Mouse (Mus musculus) T-helper 17 cell (primary cell): ENCODE data around the gene Gm49387.

ENCODE experiments used
- in situ Hi-C, 2 experiments: fragments of 300-600 bp; cut with MboI, MseI; formaldehyde crosslinking; loops; 1 replicate in 1 of 2; 2 replicates in 1 of 2; pipeline ENCODE4 v1.15.1; 2025; ENCODE audit warnings: high pct_unique_total_duplicates in 2 of 2

Gm49387 gene

DNA sequence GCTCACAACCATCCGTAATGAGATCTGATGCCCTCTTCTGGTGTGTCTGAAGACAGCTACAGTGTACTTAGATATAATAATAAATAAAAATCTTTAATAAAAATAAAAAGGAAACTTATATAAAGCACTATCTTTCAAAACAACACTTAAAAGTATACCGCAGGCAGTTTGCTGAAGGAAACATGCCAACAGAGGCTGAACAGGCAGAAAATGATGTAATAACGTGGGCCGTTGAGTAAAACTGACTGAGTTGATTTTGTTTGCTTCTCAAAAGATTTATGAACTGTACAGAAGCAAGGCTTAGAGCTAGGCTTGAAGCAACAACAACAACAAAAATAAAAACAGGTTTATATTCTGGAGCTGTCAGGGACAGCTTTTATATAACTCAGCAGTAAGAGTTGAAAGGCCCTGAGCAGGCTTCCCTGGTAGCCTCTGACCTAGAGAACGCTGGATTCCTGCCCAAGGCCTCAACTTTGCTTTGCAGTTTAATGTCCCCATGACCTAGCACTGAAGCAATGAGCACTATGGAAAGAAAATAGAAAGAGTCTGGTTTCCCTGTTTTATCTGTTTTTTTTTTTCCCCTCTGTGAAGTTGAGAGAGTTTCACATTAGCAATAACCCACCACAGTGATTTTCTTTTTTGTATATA is 3.6 kb upstream of the Gm49387 start:
- in situ Hi-C loops: loop anchor here in 1 of 2 experiments (25.0 kb wide), 1 partner anchor 843 kb away; no protein-coding TSS in a partner anchor

DNA sequence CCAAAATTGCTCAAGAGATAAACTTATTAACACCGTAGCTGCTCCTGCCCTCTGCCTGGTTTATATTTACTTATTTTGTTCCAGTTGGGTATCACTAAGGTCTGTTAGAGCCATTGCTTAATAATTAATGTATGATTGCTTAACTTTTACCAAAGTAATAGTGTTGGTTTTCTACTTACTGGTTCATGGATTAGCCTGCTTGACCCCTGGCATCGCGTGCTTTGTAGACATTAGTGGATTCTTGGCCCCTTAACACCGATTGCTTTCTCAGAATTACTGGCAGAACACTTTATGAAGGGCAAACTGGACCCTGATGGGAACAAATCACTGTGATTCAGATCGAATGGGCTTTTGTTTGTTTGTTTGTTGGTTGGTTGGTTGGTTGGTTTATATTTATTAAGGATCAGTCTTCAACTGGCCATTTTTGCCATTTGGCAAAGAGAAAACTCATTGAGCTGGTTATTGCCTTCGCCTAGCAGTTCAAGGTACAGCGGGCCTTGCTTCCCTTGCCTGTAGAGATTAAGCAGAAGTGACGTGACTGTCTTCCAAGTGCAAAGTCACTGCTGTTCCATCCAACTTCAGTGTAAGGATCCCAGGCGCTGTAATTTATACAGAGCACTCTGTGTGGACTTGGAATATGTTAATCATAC is 953 bp upstream of the Gm49387 start:
- in situ Hi-C loops: loop anchor here in 1 of 2 experiments (25.0 kb wide), 1 partner anchor 846 kb away; no protein-coding TSS in a partner anchor

DNA sequence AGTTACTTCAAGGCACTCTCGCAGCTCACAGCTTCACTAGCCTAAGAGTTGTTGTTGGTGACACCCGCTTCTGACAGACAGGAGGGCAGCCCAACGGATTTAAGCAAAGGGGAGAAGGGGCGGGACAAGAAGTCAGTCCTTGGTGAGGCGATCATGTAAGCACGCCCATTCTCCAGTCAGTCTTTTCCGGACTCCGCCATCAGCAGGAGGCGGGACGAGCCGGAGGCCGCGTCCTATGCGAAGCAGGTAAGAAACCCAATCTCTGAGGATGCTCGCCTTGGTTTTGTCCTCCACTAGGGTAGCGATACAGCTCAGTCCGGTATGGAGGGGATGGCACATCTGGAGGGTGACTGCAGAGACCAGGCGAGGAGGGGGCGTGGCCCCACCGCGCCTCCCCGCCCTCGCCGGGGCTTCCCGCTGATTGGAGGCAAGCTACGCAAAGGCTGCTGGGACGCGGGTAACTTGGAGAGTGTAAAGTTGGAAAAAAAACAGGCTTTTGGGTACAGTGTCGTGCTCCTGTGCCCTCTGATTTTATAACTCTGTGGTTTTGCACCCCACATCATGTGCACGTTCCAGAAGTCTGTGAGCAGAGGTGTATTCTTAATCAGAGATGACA is 320 bp upstream of the Gm49387 start, which contains the start of the genes Btd and Hacl1:
Gene Btd (plus strand): TSS at position 139 of the 616 bp plus-strand sequence.
Gene Hacl1 (minus strand): TSS at position 397 of the 616 bp plus-strand sequence.
- in situ Hi-C loops: loop anchor here in 1 of 2 experiments (25.0 kb wide), 1 partner anchor 846 kb away; no protein-coding TSS in a partner anchor

DNA sequence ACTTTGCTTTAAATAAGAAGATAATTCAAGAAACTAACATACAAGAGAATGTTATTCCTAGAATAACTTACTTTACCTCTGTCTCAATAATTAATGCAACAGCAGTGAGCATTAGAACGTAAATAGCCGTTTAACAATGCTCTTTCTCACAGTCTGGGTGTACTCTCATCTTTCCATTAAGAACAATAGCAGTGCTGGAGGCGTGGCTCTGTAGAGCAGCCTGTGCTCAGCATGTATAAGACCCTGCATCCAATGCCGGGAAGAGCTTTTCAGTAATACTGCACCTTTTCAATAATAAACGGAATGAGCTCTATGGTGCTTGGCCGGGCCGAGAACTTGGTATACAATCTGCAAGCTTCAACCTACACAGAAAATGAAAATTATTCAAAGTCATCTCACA is 10.0 kb downstream of the Gm49387 start:
- in situ Hi-C loops: loop anchor here in 1 of 2 experiments (25.0 kb wide), 1 partner anchor 857 kb away; no protein-coding TSS in a partner anchor

DNA sequence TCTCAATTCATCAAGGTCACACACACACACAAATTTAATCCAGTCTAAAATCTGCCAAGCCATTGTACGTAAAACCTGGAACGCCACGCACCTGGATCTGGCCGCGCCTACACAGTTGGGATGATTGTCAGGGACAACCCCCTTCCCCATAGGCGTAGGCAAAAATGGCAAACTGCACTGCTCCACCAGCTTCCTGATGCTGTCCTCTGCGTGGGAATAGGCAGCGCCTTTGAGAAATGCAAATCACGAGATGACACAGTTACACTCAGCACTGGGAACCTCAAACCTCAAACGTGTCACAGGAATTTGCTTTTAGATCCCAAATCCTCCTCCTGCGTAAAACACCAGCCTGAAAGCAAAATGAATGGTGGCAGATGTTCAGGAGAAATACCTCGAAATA is 17.9 kb downstream of the Gm49387 start:
- in situ Hi-C loops: no loop called here

DNA sequence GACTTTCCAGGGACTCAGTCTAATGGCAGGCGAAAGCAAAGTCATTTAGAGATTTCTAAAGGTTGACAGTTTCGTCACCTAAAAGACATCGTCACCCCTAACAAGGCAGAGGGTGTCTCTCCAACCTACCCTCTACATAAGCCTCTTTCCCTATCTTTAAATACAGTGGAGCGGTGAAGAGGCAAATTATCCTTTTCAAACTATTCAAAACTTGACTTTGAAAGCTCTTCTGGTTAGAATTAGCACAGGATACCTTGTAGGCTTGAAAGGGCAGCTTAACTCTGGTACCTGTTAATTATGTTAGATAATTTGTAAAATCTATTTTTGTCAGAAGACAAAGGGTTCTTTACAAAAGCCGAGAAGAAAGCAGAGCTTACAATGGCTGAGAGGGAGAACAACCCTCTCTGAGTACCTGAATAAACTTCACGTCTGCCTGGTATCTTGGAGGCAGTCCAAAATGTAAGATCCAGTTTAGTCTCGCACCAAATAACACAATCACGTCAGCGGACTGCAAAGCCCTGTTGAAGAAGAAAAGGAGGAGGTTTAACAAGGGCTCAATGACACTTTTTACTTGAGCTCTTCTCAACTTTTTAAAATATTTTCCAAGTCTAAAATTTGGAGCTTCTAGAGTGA is 20.0 kb downstream of the Gm49387 start:
- in situ Hi-C loops: no loop called here

DNA sequence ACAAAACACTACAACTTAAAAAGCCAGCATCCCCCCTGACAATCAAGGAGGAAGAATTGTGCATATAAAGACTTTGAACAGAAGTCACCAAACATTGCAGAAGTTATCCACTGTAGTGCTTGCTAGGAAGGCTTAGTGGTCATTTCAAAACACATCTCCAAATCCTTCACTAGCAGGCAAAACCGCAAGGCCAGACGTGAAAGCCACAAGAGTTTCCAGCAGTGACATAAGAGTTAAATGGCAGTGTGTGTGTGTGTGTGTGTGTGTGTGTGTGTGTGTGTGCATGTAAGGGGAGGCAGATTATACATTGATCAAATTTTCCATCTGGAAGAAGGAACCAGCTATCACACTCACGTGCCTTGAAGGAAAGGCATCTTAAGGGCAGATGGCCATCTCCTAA is 22.7 kb downstream of the Gm49387 start:
- in situ Hi-C loops: no loop called here

DNA sequence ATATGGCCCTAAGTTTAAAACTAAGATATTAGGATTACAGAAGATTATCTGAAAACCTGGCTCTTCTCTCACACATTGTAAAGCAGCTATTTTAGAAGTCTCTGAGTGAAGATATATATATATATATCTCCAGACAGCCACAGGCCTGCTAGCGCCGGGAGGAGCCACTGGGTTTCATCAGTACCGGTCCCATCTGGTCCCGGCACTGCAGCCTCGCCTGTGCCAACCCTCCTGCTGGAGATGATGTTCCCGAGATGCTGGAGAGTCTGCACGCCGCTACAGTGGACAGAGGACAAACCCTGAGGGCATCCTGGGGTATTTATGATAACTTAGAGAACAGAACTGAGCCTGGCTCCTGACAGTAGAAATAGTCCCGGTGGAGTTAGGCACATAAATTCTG is 23.5 kb downstream of the Gm49387 start:
- in situ Hi-C loops: no loop called here

DNA sequence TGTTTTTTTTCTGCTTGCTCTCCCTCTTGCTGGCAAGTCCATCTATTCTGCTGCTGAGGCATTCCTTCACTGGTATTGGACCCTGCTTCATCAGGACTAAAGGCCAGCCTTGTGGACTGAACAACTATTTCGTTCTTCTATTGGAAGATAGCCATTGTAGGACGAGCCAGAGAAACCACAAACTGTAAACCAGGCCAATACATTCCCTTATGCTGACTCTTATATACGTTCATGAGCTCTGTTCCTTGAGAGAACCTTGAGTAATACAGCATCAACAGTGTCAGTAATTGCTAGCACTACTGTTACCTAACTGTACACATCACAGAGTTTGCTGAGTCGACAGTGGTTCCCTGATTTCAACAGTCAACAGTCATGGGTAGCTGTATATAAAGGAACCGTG is 27.0 kb downstream of the Gm49387 start:
- in situ Hi-C loops: no loop called here

DNA sequence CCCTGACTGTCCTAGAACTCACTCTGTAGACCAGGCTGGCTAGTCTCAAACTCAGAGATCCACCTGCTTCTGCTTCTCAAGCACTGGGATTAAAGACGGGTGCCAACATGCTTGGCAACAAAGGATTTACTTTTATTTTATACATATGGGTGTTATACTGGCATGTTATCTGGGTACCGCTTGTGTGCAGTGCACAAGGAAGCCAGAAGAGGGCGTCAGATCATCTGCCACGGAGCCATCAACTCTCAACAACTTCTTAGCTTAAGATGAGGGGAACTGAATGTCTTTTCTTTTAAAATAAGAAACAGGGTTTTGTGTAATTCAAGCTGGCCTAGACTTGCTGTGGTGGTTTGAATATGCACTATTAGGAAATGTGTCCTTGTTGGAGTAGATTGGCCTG is 28.7 kb downstream of the Gm49387 start:
- in situ Hi-C loops: no loop called here

DNA sequence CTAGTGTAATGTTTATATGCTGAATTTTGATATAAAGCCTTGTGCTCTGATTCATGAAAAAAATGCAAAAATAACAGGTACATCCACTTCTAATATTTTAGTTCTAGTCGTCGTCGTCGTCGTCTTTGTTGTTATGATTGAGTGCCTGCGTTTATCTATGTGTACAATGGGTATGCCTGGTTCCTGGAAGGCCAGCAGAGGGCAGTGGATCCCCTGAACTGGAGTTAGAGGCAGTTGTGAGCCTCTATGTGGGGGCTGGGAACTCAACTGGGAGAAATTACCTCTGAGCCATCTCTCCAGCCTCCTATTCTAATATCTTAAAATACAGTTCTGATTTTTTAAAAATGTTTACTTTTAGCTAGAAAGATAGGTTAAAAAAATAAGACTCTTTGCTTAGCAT is 35.2 kb downstream of the Gm49387 start:
- in situ Hi-C loops: loop anchor here in 1 of 2 experiments (10.0 kb wide), 1 partner anchor 851 kb away; no protein-coding TSS in a partner anchor

DNA sequence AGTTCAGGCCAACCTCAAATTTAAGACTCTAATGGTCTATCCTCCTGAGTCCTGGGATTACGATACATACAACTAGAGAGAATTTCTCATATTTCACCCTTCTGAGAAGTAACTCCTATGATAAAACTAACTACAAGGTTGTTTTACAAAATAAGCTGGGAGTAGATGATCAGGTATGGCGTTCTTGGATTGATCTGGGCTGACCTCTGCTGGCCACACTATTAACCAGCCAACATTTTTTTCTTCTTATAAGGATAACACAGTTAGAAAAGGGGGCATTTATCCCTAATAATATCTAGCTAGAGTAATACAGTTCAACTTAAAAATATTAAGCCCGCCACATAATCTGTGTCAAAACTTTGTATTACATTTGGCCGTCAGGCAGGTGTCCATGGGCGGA is 35.8 kb downstream of the Gm49387 start:
- in situ Hi-C loops: loop anchor here in 1 of 2 experiments (10.0 kb wide), 1 partner anchor 850 kb away; no protein-coding TSS in a partner anchor

DNA sequence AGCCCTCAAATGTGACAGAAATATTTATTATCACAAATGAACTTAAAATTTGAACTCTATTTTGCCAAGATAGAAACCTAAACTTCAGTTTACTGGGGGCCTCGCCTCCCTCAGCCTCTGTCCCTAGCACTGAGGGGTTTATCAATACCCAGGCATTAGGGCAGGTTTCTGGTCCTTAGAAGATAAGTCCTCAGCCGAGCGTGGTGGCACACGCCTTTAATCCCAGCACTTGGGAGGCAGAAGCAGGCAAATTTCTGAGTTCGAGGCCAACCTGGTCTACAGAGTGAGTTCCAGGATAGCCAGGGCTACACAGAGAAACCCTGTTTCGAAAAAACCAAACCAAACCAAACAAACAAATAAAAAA is 38.1 kb downstream of the Gm49387 start:
- in situ Hi-C loops: loop anchor here in 1 of 2 experiments (10.0 kb wide), 1 partner anchor 848 kb away; no protein-coding TSS in a partner anchor

DNA sequence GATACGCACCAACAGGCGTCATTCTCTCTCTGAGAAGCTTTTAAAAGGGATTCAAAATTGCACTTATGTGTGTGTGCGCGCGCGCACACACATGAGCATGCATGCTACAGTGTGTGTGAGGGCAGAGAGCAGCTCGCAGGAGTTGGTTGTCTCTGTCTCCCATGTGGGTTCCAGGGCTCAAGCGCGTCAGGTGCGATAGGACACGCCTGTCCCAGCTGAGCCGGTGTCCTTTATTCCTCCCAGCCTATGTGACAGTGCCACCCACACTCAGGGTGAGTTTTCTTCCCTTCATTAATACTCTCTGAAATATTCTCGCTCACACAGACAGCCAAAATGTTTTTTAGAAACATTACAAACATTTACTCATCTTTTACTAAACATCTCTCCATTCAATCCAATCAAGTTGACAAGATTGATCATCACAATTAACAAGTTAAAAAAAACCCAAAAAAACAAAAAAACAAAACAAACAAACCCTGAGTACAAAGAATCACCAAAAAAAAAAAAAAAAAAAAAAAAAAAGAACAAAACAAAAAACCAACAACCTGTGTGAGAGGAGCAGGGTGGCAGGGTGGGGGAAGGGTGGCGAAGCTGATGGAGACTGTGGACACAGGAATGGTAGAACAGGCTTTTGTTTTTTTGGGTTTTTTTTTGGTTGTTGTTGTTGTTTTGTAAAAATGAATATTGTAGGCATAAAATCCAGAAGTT is 38.6 kb downstream of the Gm49387 start:
- in situ Hi-C loops: loop anchor here in 1 of 2 experiments (10.0 kb wide), 1 partner anchor 847 kb away; no protein-coding TSS in a partner anchor

DNA sequence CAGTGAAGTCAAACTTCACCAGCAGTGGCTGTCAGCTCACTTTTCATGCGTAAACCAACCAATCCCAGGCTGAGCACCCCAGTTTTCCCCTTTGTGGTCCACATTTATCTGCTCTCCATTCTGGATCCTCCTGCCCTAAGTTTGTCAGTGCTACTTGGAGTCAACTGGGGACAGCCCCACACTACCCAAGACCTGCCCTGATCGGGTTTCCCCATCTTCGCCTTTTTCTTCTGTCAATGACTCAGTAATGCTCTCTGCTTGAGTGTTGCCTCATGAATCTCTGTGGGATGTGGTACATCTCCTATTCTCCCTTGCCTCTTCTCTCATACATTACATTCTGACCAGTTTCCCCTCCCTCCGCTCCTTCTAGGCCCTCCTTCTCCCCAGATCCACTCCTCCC is 43.2 kb downstream of the Gm49387 start:
- in situ Hi-C loops: no loop called here

DNA sequence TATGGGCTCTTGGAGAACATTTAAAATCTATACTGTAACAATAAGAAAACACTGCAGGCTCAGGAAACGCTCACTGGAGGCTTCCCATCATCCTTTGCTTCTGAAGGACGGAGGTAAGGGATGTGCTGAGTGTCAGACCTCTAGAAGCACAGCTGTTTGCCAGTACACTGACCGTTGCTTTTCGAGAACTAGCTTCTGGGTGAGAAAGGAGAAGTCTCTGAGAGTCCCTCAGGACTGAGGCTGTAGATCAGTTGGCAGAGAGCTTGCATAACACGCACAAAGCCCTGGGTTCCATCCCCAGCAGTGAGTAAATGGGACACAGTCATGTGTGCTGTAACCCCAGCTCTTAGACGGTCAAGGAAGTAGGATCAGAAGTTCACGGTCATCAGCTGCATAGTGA is 44.3 kb downstream of the Gm49387 start:
- in situ Hi-C loops: no loop called here

DNA sequence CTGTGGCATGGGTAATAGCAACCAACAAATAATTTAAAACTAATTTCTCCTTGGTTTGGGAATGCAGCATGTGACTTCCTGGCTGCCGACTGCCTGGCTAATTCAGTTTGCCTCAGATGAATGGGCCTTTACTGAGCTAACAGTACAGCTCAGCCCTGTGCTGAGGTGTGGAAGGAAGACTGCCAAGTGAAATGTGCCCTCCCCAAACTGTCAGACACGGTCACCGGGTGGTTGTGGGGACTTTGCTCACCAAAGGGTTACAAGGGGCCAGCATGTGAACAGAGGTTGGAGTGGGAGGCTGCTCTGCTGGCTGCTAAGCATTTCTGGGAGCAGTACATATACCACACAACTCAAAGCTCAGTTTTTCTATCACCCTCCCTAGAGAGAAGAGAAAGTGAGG is 46.0 kb downstream of the Gm49387 start:
- in situ Hi-C loops: loop anchor here in 1 of 2 experiments (5.0 kb wide), 1 partner anchor 33 kb away; no protein-coding TSS in a partner anchor

DNA sequence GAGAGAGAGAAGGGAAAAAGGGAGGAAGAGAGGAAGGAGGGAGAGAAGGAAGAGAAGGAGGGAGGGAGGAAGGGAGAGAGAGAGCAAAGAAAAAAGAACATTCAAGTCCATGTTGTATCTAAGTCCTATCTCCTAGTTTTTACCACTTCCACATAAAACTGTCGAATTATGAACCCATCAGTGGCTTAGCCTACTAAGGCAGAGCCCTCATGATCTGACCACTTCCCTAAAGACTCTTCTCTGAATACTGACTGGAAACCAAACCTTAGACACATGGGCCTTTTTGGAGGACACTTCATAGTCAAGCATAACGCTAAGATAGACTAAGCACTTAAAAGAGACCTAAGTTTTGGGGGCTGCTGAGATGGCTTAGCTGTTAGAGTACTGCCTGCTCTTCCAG is 47.6 kb downstream of the Gm49387 start:
- in situ Hi-C loops: loop anchor here in 1 of 2 experiments (5.0 kb wide), 1 partner anchor 34 kb away; no protein-coding TSS in a partner anchor

DNA sequence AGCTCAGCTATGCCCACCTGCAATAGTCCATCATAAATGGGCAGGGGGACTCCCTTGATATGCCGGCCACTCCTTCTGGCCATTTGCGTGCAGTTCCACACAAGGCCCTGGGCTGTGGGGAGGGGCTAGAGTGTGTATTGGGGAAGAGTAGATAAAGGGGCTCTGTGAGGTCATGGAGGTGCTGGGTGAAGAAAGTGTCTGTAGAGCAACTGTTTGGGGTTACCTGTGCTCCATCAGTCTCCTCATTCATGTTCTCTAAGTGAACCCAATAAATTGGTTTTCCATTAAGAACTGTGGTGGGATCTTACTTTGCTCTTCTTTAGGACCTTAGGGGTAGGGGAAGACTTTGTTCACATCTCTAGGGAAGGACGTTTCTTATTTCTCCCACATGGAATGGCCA is 49.4 kb downstream of the Gm49387 start, which contains the start of gene Colq:
Gene Colq (minus strand): TSS at position 101 of the 400 bp plus-strand sequence.
- in situ Hi-C loops: loop anchor here in 1 of 2 experiments (5.0 kb wide), 1 partner anchor 36 kb away; no protein-coding TSS in a partner anchor

DNA sequence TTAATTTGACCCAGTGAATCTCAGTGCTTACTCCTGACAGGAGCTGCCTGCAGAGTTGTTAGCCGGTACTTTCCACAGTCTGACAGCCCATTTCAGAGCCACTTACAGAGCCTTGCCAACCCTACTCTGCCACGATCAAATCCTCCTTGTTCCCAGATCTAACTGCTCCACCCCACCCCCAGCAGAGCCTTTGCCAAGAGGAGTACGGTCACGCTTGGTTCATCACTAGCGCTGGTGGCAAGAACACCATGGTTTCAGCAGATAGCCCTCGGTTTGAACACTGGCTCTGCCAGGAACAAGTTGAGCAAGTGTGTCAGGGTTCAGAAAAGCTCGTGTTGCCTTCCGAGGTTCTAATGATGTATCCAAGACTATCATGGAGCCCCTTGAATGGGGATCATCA is 54.2 kb downstream of the Gm49387 start:
- in situ Hi-C loops: no loop called here

DNA sequence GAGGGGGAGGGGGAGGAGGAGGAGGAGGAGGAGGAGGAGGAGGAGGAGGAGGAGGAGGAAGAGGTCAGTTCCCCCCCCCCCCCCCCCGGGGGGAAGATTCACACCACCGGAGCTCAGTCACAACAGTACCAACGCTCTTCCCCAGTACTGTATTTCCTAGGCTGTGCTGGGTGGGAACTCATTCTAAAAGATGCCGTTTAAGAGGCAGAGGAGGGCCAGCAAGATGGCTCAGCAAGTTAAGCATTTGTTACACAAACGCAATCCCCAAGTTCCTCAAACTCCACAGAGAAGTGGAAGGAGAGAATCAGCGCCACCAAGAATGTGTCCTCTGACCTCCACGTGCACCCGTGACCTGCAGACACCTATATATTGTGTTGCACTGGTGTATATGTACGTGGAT is 57.6 kb downstream of the Gm49387 start:
- in situ Hi-C loops: no loop called here
